Mouse (Mus musculus): ENCODE data around the gene Atp2a1. TPM values are rescaled to one million over a fixed set of nuclear protein-coding genes. Genes with fewer than 3 reads are reported as not detected.

The Atp2a1 gene
- polyA plus RNA-seq, 1 experiment from 2014 or later, result 5.3 TPM

GRCm38 (mm10) chr7:126436851-126437250 is 26.1 kb downstream of the Atp2a1 start:
- no peak overlapping the region for H3K4me3 ChIP-seq
- no peaks in the 10 kb centered on the region for H3K4me1 ChIP-seq
- H3K9me3 ChIP-seq (replicated peaks), result no peaks in the 10 kb centered on the region
- H3K27me3 ChIP-seq (ENCODE audit: low read depth, poor library complexity, severe bottlenecking), result no peaks in the 10 kb centered on the region
- 24% methylated on average over 8 of the region's 8 CpGs for WGBS
- peaks cover 49% of the 10 kb centered on the region for H3K36me3 ChIP-seq
- no peak overlapping the region for H3K27ac ChIP-seq
- peak; percentile 82 for DNase-seq (ENCODE audit: low spot score)

- Histone ChIP-seq H3K9me3 (replicated peaks) (no peaks in the 10 kb centered on the region), H3K4me3 (no peak overlapping the region), H3K4me1 (no peaks in the 10 kb centered on the region), H3K36me3 (peaks cover 46% of the 10 kb centered on the region), H3K27me3 (ENCODE audit: low read depth, poor library complexity, severe bottlenecking) (no peaks in the 10 kb centered on the region), H3K27ac (no peak overlapping the region)
- 84% methylated on average over 3 of the region's 3 CpGs for WGBS
- DNase-seq (ENCODE audit: low spot score), result no peak
Observed at GRCm38 (mm10) chr7:126435801-126436200, 27.1 kb downstream of the Atp2a1 start.

- H3K27me3 ChIP-seq (ENCODE audit: low read depth, poor library complexity, severe bottlenecking), result no peaks in the 10 kb centered on the region
- no peak overlapping the region for H3K4me3 ChIP-seq
- no peak overlapping the region for H3K27ac ChIP-seq
- H3K9me3 ChIP-seq (replicated peaks), result no peaks in the 10 kb centered on the region
- peaks cover 5% of the 10 kb centered on the region for H3K4me1 ChIP-seq
- 89% methylated on average over 7 of the region's 7 CpGs for WGBS
- peaks cover 37% of the 10 kb centered on the region for H3K36me3 ChIP-seq
- no peak for DNase-seq (ENCODE audit: low spot score)
Observed at GRCm38 (mm10) chr7:126434726-126435125, 28.2 kb downstream of the Atp2a1 start.

- Histone ChIP-seq H3K4me3 (no peak overlapping the region), H3K27ac (no peak overlapping the region), H3K9me3 (replicated peaks) (no peaks in the 10 kb centered on the region), H3K36me3 (peaks cover 27% of the 10 kb centered on the region), H3K4me1 (peaks cover 24% of the 10 kb centered on the region), H3K27me3 (ENCODE audit: low read depth, poor library complexity, severe bottlenecking) (no peaks in the 10 kb centered on the region)
- DNase-seq (ENCODE audit: low spot score), result no peak
Observed at GRCm38 (mm10) chr7:126430167-126430566, 32.7 kb downstream of the Atp2a1 start.

DNA sequence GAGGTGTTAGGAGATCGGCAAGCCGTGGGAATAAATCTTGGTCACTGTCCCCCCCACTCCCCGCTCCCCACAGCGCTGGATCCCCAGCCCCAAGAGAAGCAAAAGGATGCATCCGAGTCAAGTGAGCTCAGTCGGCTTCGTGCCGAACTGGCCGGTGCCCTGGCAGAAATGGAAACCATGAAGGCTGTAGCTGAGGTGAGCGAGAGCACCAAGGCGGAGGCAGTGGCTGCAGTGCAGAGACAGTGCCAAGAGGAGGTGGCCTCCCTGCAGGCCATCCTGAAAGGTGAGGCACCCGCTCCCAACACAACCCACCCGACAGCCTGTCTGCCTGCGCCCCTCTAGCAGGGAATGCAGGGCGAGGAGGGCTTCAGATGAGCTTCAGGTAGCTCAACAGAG is 33.4 kb downstream of the Atp2a1 start:
- Histone ChIP-seq H3K9me3 (replicated peaks) (no peaks in the 10 kb centered on the region), H3K36me3 (peaks cover 23% of the 10 kb centered on the region), H3K4me3 (peak overlapping the region; percentile 82), H3K27ac (peak overlapping the region; percentile 97), H3K27me3 (ENCODE audit: low read depth, poor library complexity, severe bottlenecking) (no peaks in the 10 kb centered on the region), H3K4me1 (peaks cover 24% of the 10 kb centered on the region)
- 38% methylated on average over 15 of the region's 15 CpGs for WGBS
- no peak for DNase-seq (ENCODE audit: low spot score)

GRCm38 (mm10) chr7:126428631-126429502 is 34.0 kb downstream of the Atp2a1 start, which contains the start of gene Rabep2:
Gene Rabep2 (plus strand): TSS chr7:126428759.
- peak within 1 kb of the TSS; percentile 82 for H3K4me3 ChIP-seq
- no peaks in the 10 kb centered on the region for H3K9me3 ChIP-seq (replicated peaks)
- peaks cover 17% of the 10 kb centered on the region for H3K36me3 ChIP-seq
- DNase-seq (ENCODE audit: low spot score), result peak; percentile 98
- peaks cover 24% of the 10 kb centered on the region for H3K4me1 ChIP-seq
- peak within 1 kb of the TSS; percentile 97 for H3K27ac ChIP-seq
- no peaks in the 10 kb centered on the region for H3K27me3 ChIP-seq (ENCODE audit: low read depth, poor library complexity, severe bottlenecking)
- under 1% methylated on average over 82 of the region's 82 CpGs for WGBS

GRCm38 (mm10) chr7:126428154-126428553 is 34.8 kb downstream of the Atp2a1 start:
- peak; percentile 33 for DNase-seq (ENCODE audit: low spot score)

GRCm38 (mm10) chr7:126427323-126427860 is 35.5 kb downstream of the Atp2a1 start:
- WGBS, result 42% methylated on average over 12 of the region's 13 CpGs
- Histone ChIP-seq H3K36me3 (peaks cover 10% of the 10 kb centered on the region), H3K27me3 (ENCODE audit: low read depth, poor library complexity, severe bottlenecking) (no peaks in the 10 kb centered on the region), H3K9me3 (replicated peaks) (no peaks in the 10 kb centered on the region), H3K4me3 (peak overlapping the region; percentile 82; the same call in 1 of the 2 replicates), H3K27ac (no peak overlapping the region), H3K4me1 (peaks cover 24% of the 10 kb centered on the region)
- DNase-seq (ENCODE audit: low spot score), result no peak

More at GRCm38 (mm10) chr7:126428154-126428553, 34.8 kb downstream of the Atp2a1 start:
- H3K9me3 ChIP-seq (replicated peaks), result no peaks in the 10 kb centered on the region
- peaks cover 14% of the 10 kb centered on the region for H3K36me3 ChIP-seq
- peaks cover 24% of the 10 kb centered on the region for H3K4me1 ChIP-seq
- peak overlapping the region; percentile 97 for H3K27ac ChIP-seq
- WGBS, result 17% methylated on average over 4 of the region's 4 CpGs
- H3K4me3 ChIP-seq, result peak overlapping the region; percentile 82
- H3K27me3 ChIP-seq (ENCODE audit: low read depth, poor library complexity, severe bottlenecking), result no peaks in the 10 kb centered on the region

GRCm38 (mm10) chr7:126424161-126424560 is 38.7 kb downstream of the Atp2a1 start:
- H3K9me3 ChIP-seq (replicated peaks), result no peaks in the 10 kb centered on the region
- H3K36me3 ChIP-seq, result no peaks in the 10 kb centered on the region
- peaks cover 14% of the 10 kb centered on the region for H3K4me1 ChIP-seq
- H3K27ac ChIP-seq, result no peak overlapping the region
- 81% methylated on average over 6 of the region's 6 CpGs for WGBS
- no peak overlapping the region for H3K4me3 ChIP-seq
- DNase-seq (ENCODE audit: low spot score), result no peak
- H3K27me3 ChIP-seq (ENCODE audit: low read depth, poor library complexity, severe bottlenecking), result no peaks in the 10 kb centered on the region

DNA sequence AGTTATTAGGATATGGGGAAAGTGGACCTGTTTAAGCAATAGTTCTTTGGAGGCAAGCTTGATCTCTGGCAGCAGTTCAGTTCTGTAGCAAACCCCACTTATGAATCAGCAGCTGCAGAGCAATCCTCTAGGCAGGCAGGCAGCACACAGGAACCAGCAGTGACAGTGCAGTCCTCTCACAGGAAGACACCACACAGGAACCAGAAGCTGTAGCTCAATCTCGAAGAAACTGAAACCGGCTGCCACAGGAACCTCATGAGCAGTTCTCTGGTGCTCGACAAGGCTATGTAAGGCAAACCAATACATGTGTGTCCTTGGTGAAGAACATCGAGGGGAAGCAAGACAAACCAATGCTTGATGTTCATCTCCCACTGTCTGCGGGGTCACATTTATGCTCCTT is 41.2 kb downstream of the Atp2a1 start:
- DNase-seq (ENCODE audit: low spot score), result no peak
- no peaks in the 10 kb centered on the region for H3K36me3 ChIP-seq
- H3K27ac ChIP-seq, result no peak overlapping the region
- no peak overlapping the region for H3K4me3 ChIP-seq
- 90% methylated on average over 5 of the region's 5 CpGs for WGBS
- peaks cover 10% of the 10 kb centered on the region; the same call in 1 of the 2 replicates for H3K4me1 ChIP-seq
- H3K9me3 ChIP-seq (replicated peaks), result no peaks in the 10 kb centered on the region
- H3K27me3 ChIP-seq (ENCODE audit: low read depth, poor library complexity, severe bottlenecking), result no peaks in the 10 kb centered on the region

GRCm38 (mm10) chr7:126418496-126418895 is 44.4 kb downstream of the Atp2a1 start:
- Histone ChIP-seq H3K4me3 (no peak overlapping the region), H3K9me3 (replicated peaks) (no peaks in the 10 kb centered on the region)
- WGBS, result 85% methylated on average over 3 of the region's 3 CpGs

GRCm38 (mm10) chr7:126417606-126418005 is 45.3 kb downstream of the Atp2a1 start:
- no peaks in the 10 kb centered on the region for H3K27me3 ChIP-seq (ENCODE audit: low read depth, poor library complexity, severe bottlenecking)
- H3K4me1 ChIP-seq, result peaks cover 15% of the 10 kb centered on the region; the same call in 1 of the 2 replicates
- no peak overlapping the region for H3K4me3 ChIP-seq
- no peaks in the 10 kb centered on the region for H3K9me3 ChIP-seq (replicated peaks)
- whole genome bisulfite sequencing, result 95% methylated on average over 4 of the region's 4 CpGs
- no peaks in the 10 kb centered on the region for H3K36me3 ChIP-seq
- no peak for DNase-seq (ENCODE audit: low spot score)
- H3K27ac ChIP-seq, result no peak overlapping the region

More at GRCm38 (mm10) chr7:126418496-126418895, 44.4 kb downstream of the Atp2a1 start:
- Histone ChIP-seq H3K27ac (no peak overlapping the region), H3K4me1 (peaks cover 15% of the 10 kb centered on the region; the same call in 1 of the 2 replicates), H3K36me3 (no peaks in the 10 kb centered on the region), H3K27me3 (ENCODE audit: low read depth, poor library complexity, severe bottlenecking) (no peaks in the 10 kb centered on the region)
- DNase-seq (ENCODE audit: low spot score), result no peak

GRCm38 (mm10) chr7:126417045-126417444 is 45.9 kb downstream of the Atp2a1 start:
- DNase-seq (ENCODE audit: low spot score), result no peak
- H3K27ac ChIP-seq, result no peak overlapping the region
- WGBS, result 66% methylated on average over 8 of the region's 8 CpGs

More at GRCm38 (mm10) chr7:126417045-126417444, 45.9 kb downstream of the Atp2a1 start:
- H3K4me3 ChIP-seq, result no peak overlapping the region
- H3K9me3 ChIP-seq (replicated peaks), result no peaks in the 10 kb centered on the region
- H3K4me1 ChIP-seq, result peaks cover 15% of the 10 kb centered on the region; the same call in 1 of the 2 replicates
- no peaks in the 10 kb centered on the region for H3K36me3 ChIP-seq
- H3K27me3 ChIP-seq (ENCODE audit: low read depth, poor library complexity, severe bottlenecking), result no peaks in the 10 kb centered on the region

Measured in limb, embryonic 10.5 days (tissue).